Mouse (Mus musculus): ENCODE results near the gene Rgs19. TPM values are rescaled to one million over a fixed set of nuclear protein-coding genes. Genes with fewer than 3 reads are reported as not detected.

Gene Rgs19
- total RNA-seq (2021), result 1 to 10 TPM; 5.8 to 7.7 TPM

DNA sequence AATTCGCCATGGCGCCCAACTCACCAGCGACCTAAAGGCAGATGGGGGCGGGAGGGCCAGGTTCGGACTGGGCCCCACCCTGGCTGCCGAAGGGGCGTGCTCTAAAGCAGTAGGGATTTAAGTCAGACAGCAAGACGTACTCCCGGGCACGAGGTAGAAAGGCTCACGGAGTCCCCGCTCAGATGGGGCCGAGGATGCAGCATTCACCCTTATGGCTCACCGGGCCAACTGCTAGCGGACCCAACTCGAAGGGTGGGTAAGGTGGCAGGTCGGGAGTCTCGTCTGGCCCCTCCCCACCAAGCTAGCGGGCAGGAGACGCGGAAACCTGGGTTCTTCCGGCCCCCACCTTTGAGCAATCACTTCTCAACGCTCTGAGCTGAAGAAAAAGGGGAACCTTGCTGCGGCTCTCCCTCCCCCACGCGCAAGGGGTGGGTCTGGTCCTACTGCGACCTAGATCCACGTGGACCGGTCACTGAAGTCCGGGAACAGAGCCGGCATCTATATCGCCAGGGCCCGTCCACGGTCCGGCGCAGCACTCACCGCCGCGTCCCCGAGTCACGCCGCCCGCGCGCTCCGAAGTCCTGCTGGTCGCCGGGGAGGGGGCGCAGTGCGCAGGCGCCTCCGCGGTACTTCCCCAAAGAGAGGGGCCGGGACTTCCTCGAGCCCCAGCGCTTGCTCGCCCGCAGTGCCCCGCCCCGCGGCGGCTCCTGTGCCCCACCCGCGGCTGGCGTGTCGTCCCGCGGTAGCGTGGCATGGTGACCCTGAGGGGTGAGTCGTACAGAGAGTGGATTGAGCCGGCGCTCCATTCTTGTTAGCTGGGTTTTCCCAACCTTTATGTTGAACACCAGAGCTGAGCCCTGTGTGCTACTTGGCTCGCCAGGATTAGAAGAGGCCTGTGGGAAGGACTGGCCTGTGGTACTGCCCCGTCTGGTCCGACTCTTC, at the start of gene Rgs19:
Gene Rgs19, minus strand, starts transcription at position 639 of the 942 bp plus-strand sequence.
- DNase-seq (ENCODE audit: low spot score), result peak; percentile 76
- intact Hi-C loops (cut with DNase I), result no loop called here

- no peak for DNase-seq (ENCODE audit: low spot score)
- intact Hi-C loops (cut with DNase I), result loop anchor here (10.0 kb wide), 1 partner anchor 1095 kb away; no protein-coding TSS in a partner anchor
Measured at GRCm38 (mm10) chr2:181730051-181730450, 36.3 kb upstream of the Rgs19 start.

DNA sequence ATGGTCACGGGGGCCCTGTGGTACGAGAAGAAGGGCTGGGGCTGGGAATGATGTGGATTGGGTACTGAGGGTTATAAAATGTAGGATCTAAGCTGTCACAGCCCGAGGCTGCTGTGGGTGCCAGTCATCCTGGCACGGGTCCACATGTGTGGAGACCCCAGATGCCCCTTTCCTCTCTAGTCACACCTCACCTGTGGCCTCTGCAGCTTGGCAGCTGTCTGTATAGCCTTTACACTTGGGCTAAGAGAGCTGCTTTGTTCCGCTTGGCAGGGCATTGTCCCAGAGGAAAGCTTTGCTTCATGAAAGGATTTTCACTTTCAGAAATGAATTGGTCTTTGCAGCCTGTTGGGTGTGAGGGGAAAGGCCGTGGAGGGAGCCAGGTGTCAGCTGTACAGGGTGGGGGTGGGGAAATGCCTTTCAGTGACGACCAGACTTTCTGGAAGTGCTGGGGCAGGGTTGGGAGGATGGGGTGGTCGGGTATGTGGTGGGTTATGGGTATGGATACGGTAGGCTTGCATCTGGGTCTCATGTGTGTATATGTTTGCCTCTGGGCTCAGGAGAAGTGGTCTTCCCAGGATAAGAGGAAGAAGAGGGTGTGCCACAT, 34.0 kb upstream of the Rgs19 start:
- DNase-seq (ENCODE audit: low spot score), result no peak
- intact Hi-C loops (cut with DNase I), result no loop called here

DNA sequence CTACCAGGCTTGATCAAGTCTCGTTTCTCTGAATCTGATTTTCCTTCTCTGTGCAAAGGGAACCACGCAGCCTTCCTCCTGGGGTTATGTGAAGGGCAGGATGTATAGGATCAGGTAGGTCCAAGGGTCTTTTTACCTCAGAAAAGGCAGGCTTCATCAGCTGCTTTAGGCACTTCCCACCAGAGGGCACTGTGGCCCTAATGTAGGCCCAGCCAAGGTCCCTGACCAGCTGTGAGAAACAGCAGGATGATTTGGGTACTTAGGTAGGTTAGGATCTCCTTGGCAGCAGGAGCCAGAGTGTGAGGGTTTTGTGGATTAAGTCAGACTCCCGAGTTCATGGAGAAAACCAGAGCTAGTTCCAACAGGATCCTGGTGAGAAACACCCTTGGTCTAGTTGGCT, 28.4 kb upstream of the Rgs19 start:
- intact Hi-C loops (cut with DNase I), result loop anchor here (1.0 to 5.0 kb wide), 3 partner anchors 40 to 143 kb away; partner anchors contain the start of genes Myt1 and Polr3k
- DNase-seq (ENCODE audit: low spot score), result no peak

- DNase-seq (ENCODE audit: low spot score), result no peak
- intact Hi-C loops (cut with DNase I), result loop anchor here (5.0 kb wide), 1 partner anchor 41 kb away; the partner anchor contains the start of gene Myt1
Measured at GRCm38 (mm10) chr2:181721200-181721599, 27.4 kb upstream of the Rgs19 start.

DNA sequence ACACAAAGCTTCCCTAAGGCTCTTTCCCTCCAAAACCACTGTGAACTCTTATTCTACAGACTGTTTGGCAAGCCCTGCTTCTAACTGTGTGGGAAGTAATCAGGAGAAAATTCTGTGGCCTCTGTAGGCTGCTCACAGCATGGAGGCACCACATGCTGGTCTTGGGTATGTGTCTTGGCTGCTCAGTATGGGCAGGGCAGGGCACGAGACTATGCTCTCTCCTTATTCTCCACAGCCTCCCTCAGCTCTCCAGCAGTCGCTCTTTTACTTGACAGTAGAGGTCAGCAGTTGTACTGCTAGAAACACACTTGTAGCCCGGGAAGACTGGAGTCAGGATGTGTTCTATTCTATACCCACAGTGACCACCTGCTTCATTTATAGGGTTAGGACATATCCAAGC, 26.3 kb upstream of the Rgs19 start:
- intact Hi-C loops (cut with DNase I), result loop anchor here (5.0 kb wide), 1 partner anchor 42 kb away; the partner anchor contains the start of gene Myt1
- no peak for DNase-seq (ENCODE audit: low spot score)

- no peak for DNase-seq (ENCODE audit: low spot score)
Measured at GRCm38 (mm10) chr2:181716991-181717390, 23.2 kb upstream of the Rgs19 start.

DNA sequence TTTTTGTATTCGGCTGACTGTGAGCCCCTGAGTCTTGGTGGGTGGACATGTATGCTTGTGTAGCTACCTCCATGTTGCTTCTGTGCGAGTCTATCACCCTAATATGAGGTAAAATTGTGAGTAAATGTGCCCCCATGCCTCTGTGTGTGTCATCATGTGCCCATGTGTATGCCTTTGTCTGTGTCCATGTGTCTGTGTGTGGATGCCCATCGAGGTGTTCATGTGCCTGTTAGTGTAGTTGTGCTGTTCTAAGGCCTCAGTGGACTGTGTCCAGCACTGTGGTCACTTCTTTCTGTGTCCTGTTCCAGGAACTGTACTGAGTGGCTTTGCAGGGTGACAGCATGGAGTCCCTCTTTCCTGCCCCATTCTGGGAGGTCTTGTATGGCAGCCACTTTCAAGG, 21.6 kb upstream of the Rgs19 start:
- no peak for DNase-seq (ENCODE audit: low spot score)
- intact Hi-C loops (cut with DNase I), result no loop called here

More at GRCm38 (mm10) chr2:181716991-181717390, 23.2 kb upstream of the Rgs19 start:
- intact Hi-C loops (cut with DNase I), result no loop called here

GRCm38 (mm10) chr2:181714903-181715326, 21.1 kb upstream of the Rgs19 start, which contains the start of gene Oprl1:
Gene Oprl1, plus strand, starts transcription at chr2:181715016.
- no peak for DNase-seq (ENCODE audit: low spot score)
- intact Hi-C loops (cut with DNase I), result loop anchor here (5.0 kb wide), 1 partner anchor 643 kb away; no protein-coding TSS in a partner anchor

DNA sequence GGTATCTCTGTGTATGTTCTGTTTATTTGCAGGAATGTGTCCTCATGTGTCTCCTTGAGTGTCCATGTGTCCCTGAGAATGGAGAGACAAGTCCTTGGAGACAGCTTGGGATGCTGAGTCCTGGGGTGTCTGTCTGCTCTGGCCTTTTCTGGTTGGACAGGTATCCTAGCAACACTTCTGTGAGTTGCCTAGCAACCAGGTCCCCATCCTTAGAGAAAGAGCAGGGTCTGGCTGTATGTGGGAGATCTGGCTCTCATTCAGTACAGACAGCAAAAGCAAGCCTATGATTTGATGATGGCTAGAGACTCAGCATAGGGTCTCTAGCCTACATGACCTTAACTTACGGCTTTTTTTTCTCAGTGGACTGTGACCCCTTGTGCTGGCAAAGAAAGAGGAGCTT, 20.0 kb upstream of the Rgs19 start:
- no peak for DNase-seq (ENCODE audit: low spot score)
- intact Hi-C loops (cut with DNase I), result loop anchor here (5.0 kb wide), 1 partner anchor 641 kb away; no protein-coding TSS in a partner anchor

GRCm38 (mm10) chr2:181706668-181707067, 12.9 kb upstream of the Rgs19 start:
- intact Hi-C loops (cut with DNase I), result loop anchor here (2.0 kb wide), 1 partner anchor 26 kb away; the partner anchor contains the start of gene Tcea2
- DNase-seq (ENCODE audit: low spot score), result no peak

- DNase-seq (ENCODE audit: low spot score), result no peak
- intact Hi-C loops (cut with DNase I), result no loop called here
Measured at GRCm38 (mm10) chr2:181698241-181698640, 4.5 kb upstream of the Rgs19 start, which contains the start of gene Lkaaear1. Gene Lkaaear1, minus strand, starts transcription at chr2:181698442.

- DNase-seq (ENCODE audit: low spot score), result no peak
- intact Hi-C loops (cut with DNase I), result no loop called here
Measured at GRCm38 (mm10) chr2:181696801-181697420, 3.1 kb upstream of the Rgs19 start.

DNA sequence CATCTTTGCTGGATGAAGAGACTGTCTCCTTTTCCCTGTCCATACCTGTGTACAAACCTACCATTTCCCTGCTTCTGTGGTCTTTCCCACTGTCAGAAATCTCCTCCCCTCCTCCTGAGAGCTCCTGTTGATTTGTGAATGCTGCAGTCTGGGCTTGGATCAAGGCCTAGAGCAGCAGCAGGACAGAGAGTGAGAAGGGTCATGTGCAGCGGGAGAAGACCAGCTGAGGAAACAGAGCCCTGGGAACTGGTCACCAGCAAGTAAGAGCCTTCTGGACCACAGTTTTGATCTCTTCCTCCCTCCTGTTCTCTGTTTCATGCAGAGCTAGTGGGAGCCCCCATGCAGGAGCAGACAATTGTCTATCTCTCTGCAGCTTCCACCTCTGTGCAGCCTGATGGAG, 2.0 kb upstream of the Rgs19 start:
- no peak for DNase-seq (ENCODE audit: low spot score)
- intact Hi-C loops (cut with DNase I), result no loop called here

GRCm38 (mm10) chr2:181694581-181694980, 804 bp upstream of the Rgs19 start:
- no peak for DNase-seq (ENCODE audit: low spot score)
- intact Hi-C loops (cut with DNase I), result no loop called here

- intact Hi-C loops (cut with DNase I), result no loop called here
Measured at GRCm38 (mm10) chr2:181692304-181692703, 1.5 kb downstream of the Rgs19 start.

GRCm38 (mm10) chr2:181691571-181691970, 2.2 kb downstream of the Rgs19 start:
- intact Hi-C loops (cut with DNase I), result no loop called here
- DNase-seq (ENCODE audit: low spot score), result no peak

More at GRCm38 (mm10) chr2:181692304-181692703, 1.5 kb downstream of the Rgs19 start:
- DNase-seq (ENCODE audit: low spot score), result no peak

DNA sequence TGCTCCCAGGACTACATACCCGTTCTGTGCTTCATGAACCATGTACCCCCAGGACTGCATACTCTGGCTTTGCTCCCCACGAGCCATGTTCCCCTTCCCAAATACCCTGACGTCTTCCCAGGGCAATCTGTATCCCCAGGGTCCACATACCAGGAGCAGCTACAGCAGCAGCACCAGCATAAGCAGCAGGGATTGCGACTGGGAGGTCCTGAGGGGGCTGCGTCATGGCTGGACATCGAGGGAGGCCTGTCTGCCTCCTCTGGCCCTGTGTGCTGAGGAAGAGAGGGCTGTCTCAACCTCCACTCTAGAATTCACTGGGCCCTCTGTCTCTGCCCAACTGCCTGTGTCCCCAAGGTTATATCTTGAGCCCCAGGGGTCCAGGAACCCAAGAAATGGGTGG, 2.7 kb downstream of the Rgs19 start:
- DNase-seq (ENCODE audit: low spot score), result no peak
- intact Hi-C loops (cut with DNase I), result no loop called here

DNA sequence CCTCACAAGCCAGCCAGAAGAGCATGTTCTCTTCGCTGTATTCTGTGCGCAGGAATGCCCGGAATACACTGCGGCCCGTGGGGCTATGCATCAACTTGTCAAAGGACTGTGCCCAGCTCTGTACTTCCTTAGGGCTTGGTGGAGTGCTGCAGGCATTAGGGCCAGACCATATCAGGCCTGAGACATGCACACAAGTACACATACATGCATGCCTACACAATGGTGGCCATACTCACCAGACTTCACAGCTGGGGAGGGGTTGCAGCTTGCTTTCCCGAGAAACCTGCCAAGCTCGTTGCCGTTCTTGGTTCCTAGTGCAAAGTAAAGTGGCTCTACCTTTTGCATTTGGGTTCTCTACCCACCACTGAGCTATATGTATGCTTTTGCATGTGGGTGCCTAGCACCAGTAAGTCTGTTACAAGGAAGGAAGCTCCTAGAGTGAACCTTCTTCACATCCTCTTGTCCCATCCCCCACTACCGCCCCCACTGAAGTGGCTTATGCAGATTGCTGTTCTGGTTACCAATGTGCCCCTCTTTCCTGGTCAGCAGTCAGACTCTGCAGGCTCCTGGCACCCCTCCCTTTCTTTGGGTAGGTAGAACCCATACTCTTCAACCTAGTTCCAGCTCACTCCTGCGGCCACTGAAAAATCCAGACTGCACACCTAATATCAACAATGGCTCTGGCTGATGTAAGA, 4.2 kb downstream of the Rgs19 start:
- intact Hi-C loops (cut with DNase I), result no loop called here
- no peak for DNase-seq (ENCODE audit: low spot score)
